Mouse (Mus musculus): Measurements from ENCODE around the gene Cactin. TPM values are rescaled to one million over a fixed set of nuclear protein-coding genes. Genes with fewer than 3 reads are reported as not detected.

Gene Cactin
- 40.7 and 42.4 TPM in 2 replicates for polyA plus RNA-seq (2015; fragmentation: Nextera tagmentation; extraction: Ambion mirVana)

GRCm38 (mm10) chr10:81320550-81321347 lies at the start of gene Cactin:
Gene Cactin (plus strand): TSS chr10:81321103.
- Histone ChIP-seq H3K36me3 (peaks cover 50% of the 10 kb centered on the region), H3K4me2 (replicated peaks) (peak within 1 kb of the TSS; percentile 80), H3K27ac (replicated peaks) (peak within 1 kb of the TSS; percentile 94), H3K4me3 (peak within 1 kb of the TSS; percentile 72), H3K27me3 (no peaks in the 10 kb centered on the region), H3K4me1 (peaks cover 28% of the 10 kb centered on the region), H3K9ac (replicated peaks) (peak within 1 kb of the TSS; percentile 74), H3K9me3 (no peaks in the 10 kb centered on the region)
- peak; percentile 93 for ATAC-seq (replicated peaks)
- WGBS = under 1% methylated on average over 68 of the region's 68 CpGs

- no peaks in the 10 kb centered on the region for H3K9me3 ChIP-seq
- H3K4me2 ChIP-seq (replicated peaks) = no peak overlapping the region
- 93% methylated on average over 21 of the region's 21 CpGs for WGBS
- no peak overlapping the region for H3K9ac ChIP-seq (replicated peaks)
- H3K36me3 ChIP-seq = peaks cover 24% of the 10 kb centered on the region; the same call in 1 of the 2 replicates
- no peak for ATAC-seq (replicated peaks)
- H3K4me3 ChIP-seq = no peak overlapping the region
- H3K27me3 ChIP-seq = no peaks in the 10 kb centered on the region
- H3K27ac ChIP-seq (replicated peaks) = no peak overlapping the region
- peaks cover 17% of the 10 kb centered on the region for H3K4me1 ChIP-seq
Measured at GRCm38 (mm10) chr10:81272356-81272755, 48.5 kb upstream of the Cactin start.

- H3K36me3 ChIP-seq = peaks cover 24% of the 10 kb centered on the region; the same call in 1 of the 2 replicates
- no peak overlapping the region for H3K27ac ChIP-seq (replicated peaks)
- no peak for ATAC-seq (replicated peaks)
- H3K4me2 ChIP-seq (replicated peaks) = no peak overlapping the region
- H3K4me1 ChIP-seq = peaks cover 4% of the 10 kb centered on the region
- 94% methylated on average over 19 of the region's 19 CpGs for WGBS
- no peaks in the 10 kb centered on the region for H3K27me3 ChIP-seq
- no peak overlapping the region for H3K9ac ChIP-seq (replicated peaks)
- H3K4me3 ChIP-seq = no peak overlapping the region
- no peaks in the 10 kb centered on the region for H3K9me3 ChIP-seq
Measured at GRCm38 (mm10) chr10:81273842-81274241, 47.1 kb upstream of the Cactin start.

- WGBS = 84% methylated on average over 22 of the region's 22 CpGs
- Histone ChIP-seq H3K27me3 (no peaks in the 10 kb centered on the region), H3K4me2 (replicated peaks) (no peak overlapping the region), H3K9me3 (no peaks in the 10 kb centered on the region), H3K9ac (replicated peaks) (no peak overlapping the region), H3K4me1 (no peaks in the 10 kb centered on the region), H3K4me3 (no peak overlapping the region), H3K36me3 (peaks cover 10% of the 10 kb centered on the region; the same call in 1 of the 2 replicates), H3K27ac (replicated peaks) (no peak overlapping the region)
- no peak for ATAC-seq (replicated peaks)
Measured at GRCm38 (mm10) chr10:81277676-81278075, 43.2 kb upstream of the Cactin start.

GRCm38 (mm10) chr10:81279496-81279895 lies 41.4 kb upstream of the Cactin start:
- Histone ChIP-seq H3K9ac (replicated peaks) (no peak overlapping the region), H3K4me1 (no peaks in the 10 kb centered on the region), H3K27ac (replicated peaks) (no peak overlapping the region), H3K9me3 (no peaks in the 10 kb centered on the region), H3K4me2 (replicated peaks) (no peak overlapping the region), H3K36me3 (no peaks in the 10 kb centered on the region), H3K27me3 (no peaks in the 10 kb centered on the region), H3K4me3 (no peak overlapping the region)
- no peak for ATAC-seq (replicated peaks)
- WGBS = 50% methylated on average over 10 of the region's 10 CpGs

GRCm38 (mm10) chr10:81284189-81284588 lies 36.7 kb upstream of the Cactin start:
- WGBS = 63% methylated on average over 6 of the region's 6 CpGs
- Histone ChIP-seq H3K4me2 (replicated peaks) (no peak overlapping the region), H3K9me3 (no peaks in the 10 kb centered on the region), H3K27ac (replicated peaks) (no peak overlapping the region), H3K4me1 (peaks cover 12% of the 10 kb centered on the region; the same call in 1 of the 2 replicates), H3K36me3 (no peaks in the 10 kb centered on the region), H3K9ac (replicated peaks) (no peak overlapping the region), H3K4me3 (no peak overlapping the region), H3K27me3 (peaks cover 7% of the 10 kb centered on the region; the same call in 1 of the 2 replicates)
- ATAC-seq (replicated peaks) = no peak

- WGBS = 15% methylated on average over 17 of the region's 17 CpGs
- peak overlapping the region; percentile 54; the same call in 1 of the 2 replicates for H3K4me3 ChIP-seq
- peak overlapping the region; percentile 86 for H3K4me2 ChIP-seq (replicated peaks)
- no peak overlapping the region for H3K27ac ChIP-seq (replicated peaks)
- H3K36me3 ChIP-seq = no peaks in the 10 kb centered on the region
- peaks cover 7% of the 10 kb centered on the region; the same call in 1 of the 2 replicates for H3K27me3 ChIP-seq
- H3K9ac ChIP-seq (replicated peaks) = no peak overlapping the region
- ATAC-seq (replicated peaks) = no peak
- no peaks in the 10 kb centered on the region for H3K9me3 ChIP-seq
- H3K4me1 ChIP-seq = peaks cover 15% of the 10 kb centered on the region
Measured at GRCm38 (mm10) chr10:81284719-81285118, 36.2 kb upstream of the Cactin start.

- ATAC-seq (replicated peaks) = peak; percentile 74
- Histone ChIP-seq H3K9ac (replicated peaks) (peak overlapping the region; percentile 58), H3K4me2 (replicated peaks) (peak overlapping the region; percentile 86), H3K36me3 (no peaks in the 10 kb centered on the region), H3K27me3 (peaks cover 7% of the 10 kb centered on the region), H3K27ac (replicated peaks) (no peak overlapping the region), H3K9me3 (no peaks in the 10 kb centered on the region), H3K4me1 (peaks cover 21% of the 10 kb centered on the region), H3K4me3 (peak overlapping the region; percentile 54)
- WGBS = 2% methylated on average over 54 of the region's 54 CpGs
Measured at GRCm38 (mm10) chr10:81285694-81286450, 35.0 kb upstream of the Cactin start.

GRCm38 (mm10) chr10:81286586-81286985 lies 34.3 kb upstream of the Cactin start:
- Histone ChIP-seq H3K4me2 (replicated peaks) (no peak overlapping the region), H3K9ac (replicated peaks) (no peak overlapping the region), H3K36me3 (no peaks in the 10 kb centered on the region), H3K27me3 (peaks cover 7% of the 10 kb centered on the region), H3K4me1 (peaks cover 27% of the 10 kb centered on the region), H3K4me3 (no peak overlapping the region), H3K9me3 (no peaks in the 10 kb centered on the region), H3K27ac (replicated peaks) (no peak overlapping the region)
- WGBS = 50% methylated on average over 6 of the region's 6 CpGs
- no peak for ATAC-seq (replicated peaks)

- no peak overlapping the region for H3K27ac ChIP-seq (replicated peaks)
- no peak overlapping the region for H3K4me2 ChIP-seq (replicated peaks)
- no peaks in the 10 kb centered on the region for H3K36me3 ChIP-seq
- peaks cover 7% of the 10 kb centered on the region for H3K27me3 ChIP-seq
- H3K9me3 ChIP-seq = no peaks in the 10 kb centered on the region
- peaks cover 27% of the 10 kb centered on the region for H3K4me1 ChIP-seq
- no peak overlapping the region for H3K9ac ChIP-seq (replicated peaks)
- ATAC-seq (replicated peaks) = no peak
- no peak overlapping the region for H3K4me3 ChIP-seq
- 61% methylated on average over 8 of the region's 8 CpGs for WGBS
Measured at GRCm38 (mm10) chr10:81287513-81288157, 33.3 kb upstream of the Cactin start.

- Histone ChIP-seq H3K4me2 (replicated peaks) (no peak overlapping the region), H3K36me3 (no peaks in the 10 kb centered on the region), H3K27me3 (peaks cover 7% of the 10 kb centered on the region), H3K4me3 (no peak overlapping the region), H3K9me3 (no peaks in the 10 kb centered on the region), H3K9ac (replicated peaks) (no peak overlapping the region), H3K4me1 (peaks cover 27% of the 10 kb centered on the region), H3K27ac (replicated peaks) (no peak overlapping the region)
- ATAC-seq (replicated peaks) = no peak
- 31% methylated on average over 6 of the region's 6 CpGs for WGBS
Measured at GRCm38 (mm10) chr10:81288601-81289000, 32.3 kb upstream of the Cactin start.

- no peak overlapping the region for H3K4me2 ChIP-seq (replicated peaks)
- peaks cover 34% of the 10 kb centered on the region for H3K4me1 ChIP-seq
- H3K27me3 ChIP-seq = peaks cover 7% of the 10 kb centered on the region
- H3K9ac ChIP-seq (replicated peaks) = no peak overlapping the region
- no peak overlapping the region for H3K4me3 ChIP-seq
- no peaks in the 10 kb centered on the region for H3K36me3 ChIP-seq
- no peak overlapping the region for H3K27ac ChIP-seq (replicated peaks)
- no peaks in the 10 kb centered on the region for H3K9me3 ChIP-seq
- ATAC-seq (replicated peaks) = no peak
- 2% methylated on average over 7 of the region's 7 CpGs for WGBS
Measured at GRCm38 (mm10) chr10:81289278-81289677, 31.6 kb upstream of the Cactin start.

Measured in forebrain, embryonic 15.5 days (tissue).